Mouse (Mus musculus) liver, adult 2 months (tissue): ENCODE measurements at regions not wholly inside any gene's neighbourhood (a gene's known extent, or its start where the extent isn't known, plus 50 kb on each side); places are given as distances from the start of the nearest gene placed in this dataset.

Experiments used
- DNase-seq: peaks from one replicate; pipeline ENCODE4 v3.0.0-alpha.2; 2011; ENCODE audit warnings: low read depth, low spot score; ENCODE audit errors: extremely low read depth
- H3K27ac ChIP-seq: fragments of 200-500 bp; replicated peaks from 2 replicates; pipeline ENCODE4 v1.5.1; 2012; ENCODE audit warnings: low read depth, mild to moderate bottlenecking, control low read depth, inconsistent platforms, low read length; ENCODE audit not compliant: insufficient read depth
- H3K27me3 ChIP-seq: fragments of 200-500 bp; 2 replicates; pipeline ENCODE4 v1.6.1; 2012; ENCODE audit warnings: mild to moderate bottlenecking, moderate library complexity, low read length, inconsistent platforms; ENCODE audit not compliant: control insufficient read depth, insufficient read depth
- H3K36me3 ChIP-seq: fragments of 200-500 bp; 2 replicates; pipeline ENCODE4 v1.6.1; 2012; ENCODE audit warnings: low read length, inconsistent platforms; ENCODE audit not compliant: control insufficient read depth, insufficient read depth
- H3K4me1 ChIP-seq: fragments of 200-500 bp; 2 replicates; pipeline ENCODE4 v1.6.1; 2011; ENCODE audit warnings: low read length; ENCODE audit not compliant: control insufficient read depth, insufficient read depth
- H3K4me3 ChIP-seq: fragments of 200-500 bp; 2 replicates; pipeline ENCODE4 v1.5.1; 2011; ENCODE audit warnings: low read depth, mild to moderate bottlenecking, control low read depth, low read length, moderate library complexity; ENCODE audit not compliant: insufficient read depth
- H3K79me2 ChIP-seq: fragments of 200-500 bp; 2 replicates; pipeline ENCODE4 v1.6.1; 2012; ENCODE audit warnings: inconsistent platforms, mild to moderate bottlenecking, low read length, moderate library complexity; ENCODE audit not compliant: control insufficient read depth, insufficient read depth
- H3K9ac ChIP-seq: fragments of 200-500 bp; 2 replicates; pipeline ENCODE4 v1.6.1; 2012; ENCODE audit warnings: low read depth, mild to moderate bottlenecking, control low read depth, inconsistent platforms, low read length
- CTCF ChIP-seq: fragments of 200-500 bp; IDR thresholded peaks from 2 replicates; pipeline ENCODE4 v1.5.1; 2011; ENCODE audit warnings: low read depth, low read length, control low read depth
- POLR2A ChIP-seq: fragments of 200-500 bp; IDR thresholded peaks from 2 replicates; pipeline ENCODE4 v1.6.1; 2011; ENCODE audit warnings: low read length, control low read depth; ENCODE audit not compliant: insufficient read depth; ENCODE audit errors: extremely low read depth
- WGBS: fragments of 180-500 bp; shearing (Covaris S2); methylation state at CpG from one replicate; pipeline ENCODE4 v1.1.7; 2018; 5-methylcytosine and 5-hydroxymethylcytosine counted together

DNA sequence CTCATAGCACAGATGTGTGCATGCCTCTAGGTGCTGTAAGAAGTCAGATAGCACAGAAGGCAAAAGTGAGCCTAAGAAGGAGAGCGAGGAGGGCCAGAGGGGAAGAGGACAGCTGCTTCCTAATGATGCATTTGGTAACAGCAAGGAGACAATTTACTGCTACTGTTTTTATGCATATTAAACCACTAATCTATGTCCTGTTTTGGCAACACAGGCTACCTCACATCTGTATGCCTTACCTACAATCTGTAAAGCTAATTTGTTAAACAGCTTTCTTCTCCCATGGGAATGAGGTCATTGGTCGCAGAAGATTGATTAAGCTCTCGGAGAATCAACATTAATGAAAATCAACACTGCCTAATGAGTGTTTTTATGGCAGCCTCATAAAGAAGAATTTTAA is 191.1 kb upstream of the Snx19 start:
- Histone ChIP-seq H3K4me3 (no peak overlapping the region), H3K4me1 (no peaks in the 10 kb centered on the region), H3K79me2 (no peaks in the 10 kb centered on the region), H3K27me3 (no peaks in the 10 kb centered on the region), H3K27ac (no peak overlapping the region), H3K9ac (no peak overlapping the region), H3K36me3 (no peaks in the 10 kb centered on the region)
- 83% methylated on average over 3 of the region's 3 CpGs for WGBS
- DNase-seq, result no peak
- TF ChIP-seq CTCF (no peak), POLR2A (no peak)

DNA sequence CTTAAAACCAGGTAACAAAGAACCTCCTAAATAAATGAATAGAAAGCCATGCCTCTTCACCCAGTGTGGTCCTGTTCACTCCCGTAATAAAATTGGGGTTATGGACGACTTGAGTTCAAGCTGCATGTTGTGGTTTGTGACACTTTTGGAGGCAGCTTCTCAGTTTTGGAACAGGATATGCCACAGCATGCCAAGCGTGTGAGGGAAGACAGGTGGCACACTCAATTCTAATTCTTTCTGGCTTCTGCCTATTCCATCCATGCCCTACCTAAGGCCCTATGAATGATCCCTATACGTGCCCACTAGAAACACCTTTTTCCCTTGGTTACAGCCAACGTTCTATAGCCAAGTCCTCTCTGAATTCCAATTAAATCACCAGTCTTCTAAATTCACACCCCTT is 184.8 kb upstream of the Snx19 start:
- Histone ChIP-seq H3K9ac (no peak overlapping the region), H3K36me3 (no peaks in the 10 kb centered on the region), H3K27me3 (no peaks in the 10 kb centered on the region), H3K4me3 (no peak overlapping the region), H3K27ac (no peak overlapping the region), H3K79me2 (no peaks in the 10 kb centered on the region), H3K4me1 (no peaks in the 10 kb centered on the region)
- 75% methylated on average over 5 of the region's 5 CpGs for WGBS
- TF ChIP-seq CTCF (no peak), POLR2A (no peak)
- no peak for DNase-seq

DNA sequence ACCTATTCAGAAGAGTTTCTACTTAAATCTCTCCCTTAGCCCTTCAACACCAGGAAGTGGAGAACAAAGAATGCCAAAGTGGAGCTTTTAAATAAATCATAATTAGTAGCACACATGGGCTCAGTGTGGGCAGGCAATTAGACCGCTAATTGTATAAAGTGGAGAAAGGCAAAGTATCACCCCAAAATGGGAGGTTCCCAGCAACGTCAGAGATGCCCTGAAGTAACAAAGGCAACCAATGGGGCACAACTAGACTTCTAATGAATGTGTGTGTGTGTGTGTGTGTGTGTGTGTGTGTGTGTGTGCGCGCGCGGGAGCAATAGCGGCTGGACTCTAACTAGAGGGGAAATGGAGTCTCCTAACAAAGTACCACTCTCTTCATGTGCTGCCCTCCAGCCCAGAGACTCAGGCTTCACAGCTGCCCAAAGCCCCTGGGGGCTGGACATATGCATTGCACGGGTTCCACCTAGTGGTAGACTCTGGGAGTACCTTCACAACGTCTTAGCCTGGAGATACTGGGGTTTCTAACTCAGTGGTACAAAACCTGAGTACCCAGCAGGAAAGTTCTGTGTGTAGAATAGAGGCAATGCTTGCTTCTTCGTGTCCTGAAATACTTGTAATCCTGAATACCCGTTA is 162.3 kb upstream of the Snx19 start:
- H3K4me1 ChIP-seq, result no peaks in the 10 kb centered on the region
- 32% methylated on average over 11 of the region's 11 CpGs for WGBS
- no peak overlapping the region for H3K27ac ChIP-seq
- peak; percentile 17 for DNase-seq
- no peak overlapping the region for H3K9ac ChIP-seq
- H3K27me3 ChIP-seq, result no peaks in the 10 kb centered on the region
- no peaks in the 10 kb centered on the region for H3K36me3 ChIP-seq
- H3K4me3 ChIP-seq, result no peak overlapping the region
- no peaks in the 10 kb centered on the region for H3K79me2 ChIP-seq
- TF ChIP-seq CTCF (peak; percentile 78), POLR2A (no peak)

- H3K4me1 ChIP-seq, result no peaks in the 10 kb centered on the region
- H3K4me3 ChIP-seq, result no peak overlapping the region
- TF ChIP-seq CTCF (no peak), POLR2A (no peak)
- no peak overlapping the region for H3K27ac ChIP-seq
- no peaks in the 10 kb centered on the region for H3K27me3 ChIP-seq
- no peak for DNase-seq
- 87% methylated on average over 5 of the region's 5 CpGs for WGBS
- H3K9ac ChIP-seq, result no peak overlapping the region
- H3K36me3 ChIP-seq, result no peaks in the 10 kb centered on the region
- no peaks in the 10 kb centered on the region for H3K79me2 ChIP-seq
These were observed 155.8 kb upstream of the Snx19 start for GRCm38 (mm10) chr9:30271081-30271480.

DNA sequence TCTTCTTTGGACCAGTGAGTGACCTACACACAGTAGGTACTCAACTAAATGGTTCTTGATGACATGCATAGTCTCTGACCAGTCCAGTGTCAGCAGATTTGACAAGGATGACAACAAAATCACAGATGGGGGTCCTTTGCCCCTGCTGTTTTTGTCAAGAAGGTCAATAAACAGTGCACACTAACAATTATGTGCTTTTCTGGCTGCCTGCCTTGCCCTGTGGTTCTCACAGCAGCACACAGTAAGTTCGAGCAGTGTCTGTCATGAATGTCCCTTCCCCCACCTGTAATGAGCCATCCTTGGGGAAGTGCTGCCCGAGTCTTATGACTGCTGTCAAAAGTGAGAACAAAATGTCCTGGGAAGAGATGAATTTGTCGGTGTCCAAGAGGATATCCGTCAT is 153.1 kb upstream of the Snx19 start:
- Histone ChIP-seq H3K27ac (no peak overlapping the region), H3K9ac (no peak overlapping the region), H3K4me3 (no peak overlapping the region), H3K79me2 (no peaks in the 10 kb centered on the region), H3K4me1 (no peaks in the 10 kb centered on the region), H3K36me3 (no peaks in the 10 kb centered on the region), H3K27me3 (no peaks in the 10 kb centered on the region)
- no peak for TF ChIP-seq CTCF
- no peak for TF ChIP-seq POLR2A
- 71% methylated on average over 4 of the region's 4 CpGs for WGBS
- DNase-seq, result no peak

DNA sequence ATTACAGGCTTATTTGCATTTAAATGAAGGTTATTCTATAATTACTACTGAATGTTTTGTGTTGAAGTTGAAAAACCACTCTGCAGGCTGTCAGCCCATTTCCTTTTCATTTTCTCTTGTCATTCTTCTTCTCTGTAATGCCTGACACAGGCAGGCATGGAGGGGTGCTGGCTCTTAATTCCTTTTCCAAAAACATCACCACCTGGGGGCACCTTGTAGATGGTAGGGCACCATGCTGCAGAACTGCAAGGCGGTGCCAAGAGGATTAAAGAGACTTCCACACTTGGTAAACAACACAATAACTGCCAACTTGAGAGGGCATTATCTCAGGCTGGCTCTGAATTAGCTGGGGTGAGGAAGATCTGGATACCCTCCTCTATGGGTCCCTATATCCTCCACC is 148.7 kb upstream of the Snx19 start:
- Histone ChIP-seq H3K27me3 (no peaks in the 10 kb centered on the region), H3K36me3 (no peaks in the 10 kb centered on the region), H3K9ac (no peak overlapping the region), H3K27ac (no peak overlapping the region), H3K4me1 (no peaks in the 10 kb centered on the region), H3K4me3 (no peak overlapping the region), H3K79me2 (no peaks in the 10 kb centered on the region)
- 52% methylated on average over 1 of the region's 1 CpGs for WGBS
- DNase-seq, result no peak
- no peak for TF ChIP-seq POLR2A
- TF ChIP-seq CTCF, result no peak
